Mouse (Mus musculus) C2C12 (cell line): ENCODE measurements around the gene Rab11b.
"Not testable (repeated sequence)": the region's sequence is repeated elsewhere in the genome, so short reads cannot be mapped to it uniquely, and the experiment has no call there.

Experiments
- CEBPB ChIP-seq: IDR thresholded peaks from one replicate; pipeline ENCODE4 v1.6.1; 2011; ENCODE audit warnings: low read depth, mild to moderate bottlenecking, control low read depth, moderate library complexity
- CTCF ChIP-seq: IDR thresholded peaks from one replicate; pipeline ENCODE4 v1.5.1; 2011; ENCODE audit not compliant: control insufficient read depth, insufficient read depth, insufficient read length
- MAX ChIP-seq: IDR thresholded peaks from one replicate; pipeline ENCODE4 v1.6.1; 2011; ENCODE audit warnings: mild to moderate bottlenecking, control low read depth
- MYOD1 ChIP-seq: IDR thresholded peaks from one replicate; pipeline ENCODE4 v1.6.1; 2011; ENCODE audit warnings: low read depth; ENCODE audit not compliant: control insufficient read depth, insufficient read length
- MYOG ChIP-seq: IDR thresholded peaks from one replicate; pipeline ENCODE4 v1.6.1; 2011; ENCODE audit not compliant: control insufficient read depth, insufficient read length; ENCODE audit errors: extremely low read depth
- USF1 ChIP-seq: IDR thresholded peaks from one replicate; pipeline ENCODE4 v1.6.1; 2011; ENCODE audit warnings: low read depth, mild to moderate bottlenecking, control low read depth, moderate library complexity

- TF ChIP-seq CTCF, MYOG, USF1, CEBPB, MYOD1, MAX: not testable (repeated sequence)
Measured at GRCm38 (mm10) chr17:33733526-33733925, 26.8 kb downstream of the Rab11b start.
